Mouse (Mus musculus): Measurements from ENCODE around the gene Ly6g6d. TPM values are rescaled to one million over a fixed set of nuclear protein-coding genes. Genes with fewer than 3 reads are reported as not detected.

The Ly6g6d gene
- polyA plus RNA-seq, 1 experiment from 2014 or later = 7.0 TPM

- ATAC-seq (ENCODE audit: low read depth) = peak; percentile 52
- H3K4me1 ChIP-seq (replicated peaks; ENCODE audit: control insufficient read depth, insufficient read depth, low read length) = peaks cover 7% of the 10 kb centered on the region; the same call in 1 of the 2 replicates
- H3K4me3 ChIP-seq (ENCODE audit: low read length) = peak overlapping the region; percentile 45
- peak overlapping the region; percentile 52 for H3K4me2 ChIP-seq (ENCODE audit: low read depth, low read length)
- H3K27me3 ChIP-seq (ENCODE audit: control insufficient read depth, insufficient read depth, low read depth, low read length) = peaks cover 2% of the 10 kb centered on the region; the same call in 1 of the 2 replicates
- H3K9ac ChIP-seq (ENCODE audit: low read length) = peak overlapping the region; percentile 66
- WGBS = 23% methylated on average over 2 of the region's 2 CpGs
- peak overlapping the region; percentile 87 for H3K27ac ChIP-seq (ENCODE audit: low read length)
- no peaks in the 10 kb centered on the region for H3K36me3 ChIP-seq (ENCODE audit: control insufficient read depth, insufficient read depth, low read length)
- no peaks in the 10 kb centered on the region for H3K9me3 ChIP-seq (ENCODE audit: control insufficient read depth, low read length)
Measured at GRCm38 (mm10) chr17:35077285-35077684, 580 bp downstream of the Ly6g6d start.

- H3K27me3 ChIP-seq (ENCODE audit: control insufficient read depth, insufficient read depth, low read depth, low read length) = peaks cover 2% of the 10 kb centered on the region; the same call in 1 of the 2 replicates
- peak within 1 kb of the TSS; percentile 45 for H3K4me3 ChIP-seq (ENCODE audit: low read length)
- 32% methylated on average over 10 of the region's 10 CpGs for WGBS
- peak within 1 kb of the TSS; percentile 66 for H3K9ac ChIP-seq (ENCODE audit: low read length)
- ATAC-seq (ENCODE audit: low read depth) = 0 out of 2 replicates have a peak, but pooled peaks have one; percentile 5
- no peaks in the 10 kb centered on the region for H3K36me3 ChIP-seq (ENCODE audit: control insufficient read depth, insufficient read depth, low read length)
- H3K27ac ChIP-seq (ENCODE audit: low read length) = peak within 1 kb of the TSS; percentile 87
- peak within 1 kb of the TSS; percentile 52 for H3K4me2 ChIP-seq (ENCODE audit: low read depth, low read length)
- peaks cover 7% of the 10 kb centered on the region; the same call in 1 of the 2 replicates for H3K4me1 ChIP-seq (replicated peaks; ENCODE audit: control insufficient read depth, insufficient read depth, low read length)
- H3K9me3 ChIP-seq (ENCODE audit: control insufficient read depth, low read length) = no peaks in the 10 kb centered on the region
Measured at GRCm38 (mm10) chr17:35076507-35077176, 1.2 kb downstream of the Ly6g6d start, which contains the start of gene Ly6g6e. Gene Ly6g6e (plus strand): TSS chr17:35076902.

- 50% methylated on average over 17 of the region's 17 CpGs for WGBS
- peaks cover 2% of the 10 kb centered on the region; the same call in 1 of the 2 replicates for H3K27me3 ChIP-seq (ENCODE audit: control insufficient read depth, insufficient read depth, low read depth, low read length)
- H3K4me2 ChIP-seq (ENCODE audit: low read depth, low read length) = no peak overlapping the region
- peaks cover 7% of the 10 kb centered on the region; the same call in 1 of the 2 replicates for H3K4me1 ChIP-seq (replicated peaks; ENCODE audit: control insufficient read depth, insufficient read depth, low read length)
- H3K9ac ChIP-seq (ENCODE audit: low read length) = no peak overlapping the region
- no peaks in the 10 kb centered on the region for H3K36me3 ChIP-seq (ENCODE audit: control insufficient read depth, insufficient read depth, low read length)
- H3K27ac ChIP-seq (ENCODE audit: low read length) = no peak overlapping the region
- H3K4me3 ChIP-seq (ENCODE audit: low read length) = no peak overlapping the region
- ATAC-seq (ENCODE audit: low read depth) = no peak
- H3K9me3 ChIP-seq (ENCODE audit: control insufficient read depth, low read length) = no peaks in the 10 kb centered on the region
Measured at GRCm38 (mm10) chr17:35074097-35074496, 3.8 kb downstream of the Ly6g6d start.

- Histone ChIP-seq H3K36me3 (ENCODE audit: control insufficient read depth, insufficient read depth, low read length) (no peaks in the 10 kb centered on the region), H3K9me3 (ENCODE audit: control insufficient read depth, low read length) (no peaks in the 10 kb centered on the region), H3K4me3 (ENCODE audit: low read length) (no peak overlapping the region), H3K9ac (ENCODE audit: low read length) (no peak overlapping the region), H3K4me1 (replicated peaks; ENCODE audit: control insufficient read depth, insufficient read depth, low read length) (no peaks in the 10 kb centered on the region; the same call in 1 of the 2 replicates), H3K4me2 (ENCODE audit: low read depth, low read length) (no peak overlapping the region), H3K27me3 (ENCODE audit: control insufficient read depth, insufficient read depth, low read depth, low read length) (no peaks in the 10 kb centered on the region), H3K27ac (ENCODE audit: low read length) (no peak overlapping the region)
- ATAC-seq (ENCODE audit: low read depth) = no peak
- WGBS = 65% methylated on average over 9 of the region's 9 CpGs
Measured at GRCm38 (mm10) chr17:35071454-35071853, 6.4 kb downstream of the Ly6g6d start.

DNA sequence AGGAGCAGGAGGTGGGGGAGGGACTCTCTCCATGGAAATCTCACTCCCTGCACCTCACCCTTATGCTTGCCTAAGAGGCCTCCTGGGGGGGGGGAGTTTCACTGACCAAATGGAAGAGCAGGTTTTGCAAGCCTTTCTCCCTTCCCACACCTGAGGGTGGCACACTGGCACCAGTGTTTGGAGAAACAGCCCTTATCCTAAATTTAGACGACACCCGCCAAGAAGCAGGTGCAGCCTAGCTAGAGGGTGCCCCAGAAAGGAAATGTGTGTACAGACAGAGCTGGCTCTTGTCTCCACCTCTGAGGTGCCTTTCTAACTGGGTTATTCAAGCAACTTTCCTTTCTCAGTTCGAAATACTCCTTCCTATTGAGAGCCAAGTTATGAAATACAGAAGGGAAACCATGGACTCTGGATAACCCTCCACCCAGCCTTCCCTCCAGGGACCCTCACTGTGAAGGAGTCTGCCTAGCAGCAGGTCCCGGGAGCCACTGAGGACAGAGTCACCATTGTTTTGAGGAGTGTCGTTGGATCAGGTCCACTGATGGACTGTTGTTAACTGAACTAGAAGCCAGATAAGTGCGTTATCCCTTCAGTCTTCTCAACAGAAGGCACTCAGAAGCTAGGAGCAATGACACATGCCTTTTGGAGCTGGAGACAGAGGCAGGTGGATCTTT, 7.2 kb downstream of the Ly6g6d start:
- peak overlapping the region; percentile 83 for H3K27ac ChIP-seq (ENCODE audit: low read length)
- H3K27me3 ChIP-seq (ENCODE audit: control insufficient read depth, insufficient read depth, low read depth, low read length) = no peaks in the 10 kb centered on the region
- H3K9ac ChIP-seq (ENCODE audit: low read length) = no peak overlapping the region
- H3K9me3 ChIP-seq (ENCODE audit: control insufficient read depth, low read length) = no peaks in the 10 kb centered on the region
- H3K4me2 ChIP-seq (ENCODE audit: low read depth, low read length) = no peak overlapping the region
- 36% methylated on average over 6 of the region's 6 CpGs for WGBS
- H3K4me1 ChIP-seq (replicated peaks; ENCODE audit: control insufficient read depth, insufficient read depth, low read length) = peaks cover 5% of the 10 kb centered on the region
- peak; percentile 66 for ATAC-seq (ENCODE audit: low read depth)
- H3K4me3 ChIP-seq (ENCODE audit: low read length) = no peak overlapping the region
- H3K36me3 ChIP-seq (ENCODE audit: control insufficient read depth, insufficient read depth, low read length) = no peaks in the 10 kb centered on the region

GRCm38 (mm10) chr17:35068213-35068914, 9.5 kb downstream of the Ly6g6d start:
- Histone ChIP-seq H3K4me1 (replicated peaks; ENCODE audit: control insufficient read depth, insufficient read depth, low read length) (peaks cover 22% of the 10 kb centered on the region), H3K9me3 (ENCODE audit: control insufficient read depth, low read length) (no peaks in the 10 kb centered on the region), H3K4me3 (ENCODE audit: low read length) (no peak overlapping the region), H3K36me3 (ENCODE audit: control insufficient read depth, insufficient read depth, low read length) (no peaks in the 10 kb centered on the region), H3K27ac (ENCODE audit: low read length) (no peak overlapping the region; the same call in 1 of the 2 replicates), H3K9ac (ENCODE audit: low read length) (0 out of 2 replicates have a peak overlapping the region, but pooled peaks have one; percentile 25), H3K4me2 (ENCODE audit: low read depth, low read length) (no peak overlapping the region), H3K27me3 (ENCODE audit: control insufficient read depth, insufficient read depth, low read depth, low read length) (no peaks in the 10 kb centered on the region)
- 58% methylated on average over 17 of the region's 17 CpGs for WGBS
- ATAC-seq (ENCODE audit: low read depth) = no peak

- H3K4me3 ChIP-seq (ENCODE audit: low read length) = peak within 1 kb of the TSS; percentile 43
- 43% methylated on average over 10 of the region's 10 CpGs for WGBS
- H3K9me3 ChIP-seq (ENCODE audit: control insufficient read depth, low read length) = no peaks in the 10 kb centered on the region
- peak within 1 kb of the TSS; percentile 70 for H3K4me2 ChIP-seq (ENCODE audit: low read depth, low read length)
- no peaks in the 10 kb centered on the region for H3K27me3 ChIP-seq (ENCODE audit: control insufficient read depth, insufficient read depth, low read depth, low read length)
- peak within 1 kb of the TSS; percentile 94 for H3K27ac ChIP-seq (ENCODE audit: low read length)
- H3K36me3 ChIP-seq (ENCODE audit: control insufficient read depth, insufficient read depth, low read length) = peaks cover 18% of the 10 kb centered on the region
- no peak for ATAC-seq (ENCODE audit: low read depth)
- H3K4me1 ChIP-seq (replicated peaks; ENCODE audit: control insufficient read depth, insufficient read depth, low read length) = peaks cover 24% of the 10 kb centered on the region
- peak within 1 kb of the TSS; percentile 61 for H3K9ac ChIP-seq (ENCODE audit: low read length)
Measured at GRCm38 (mm10) chr17:35066084-35066483, 11.8 kb downstream of the Ly6g6d start, which contains the start of gene Mpig6b. Gene Mpig6b (minus strand): TSS chr17:35066184.

GRCm38 (mm10) chr17:35064951-35065947, 12.6 kb downstream of the Ly6g6d start, which contains the start of gene Ly6g6c:
Gene Ly6g6c (plus strand): TSS chr17:35065388.
- WGBS = 2% methylated on average over 48 of the region's 48 CpGs
- H3K36me3 ChIP-seq (ENCODE audit: control insufficient read depth, insufficient read depth, low read length) = peaks cover 22% of the 10 kb centered on the region
- peak within 1 kb of the TSS; percentile 61 for H3K9ac ChIP-seq (ENCODE audit: low read length)
- no peaks in the 10 kb centered on the region for H3K9me3 ChIP-seq (ENCODE audit: control insufficient read depth, low read length)
- H3K4me2 ChIP-seq (ENCODE audit: low read depth, low read length) = peak within 1 kb of the TSS; percentile 70
- ATAC-seq (ENCODE audit: low read depth) = peak; percentile 88
- peak within 1 kb of the TSS; percentile 43 for H3K4me3 ChIP-seq (ENCODE audit: low read length)
- H3K4me1 ChIP-seq (replicated peaks; ENCODE audit: control insufficient read depth, insufficient read depth, low read length) = peaks cover 31% of the 10 kb centered on the region
- H3K27me3 ChIP-seq (ENCODE audit: control insufficient read depth, insufficient read depth, low read depth, low read length) = no peaks in the 10 kb centered on the region
- H3K27ac ChIP-seq (ENCODE audit: low read length) = peak within 1 kb of the TSS; percentile 94
